Mouse (Mus musculus) liver, embryonic 16.5 days (tissue): ENCODE data around the gene Ranbp10. TPM values are rescaled to one million over a fixed set of nuclear protein-coding genes. Genes with fewer than 3 reads are reported as not detected.

Experiments used
- ATAC-seq: fragments of 200-750 bp; cut with Nextera tagmentation; 2 replicates; pipeline ENCODE4 v1.8.0; 2017; ENCODE audit warnings: low read depth, mild to moderate bottlenecking, moderate number of reproducible peaks, moderate library complexity
- H3K27ac ChIP-seq: fragments of 300-500 bp; sonication (generic); 2 replicates; pipeline ENCODE4 v1.5.1; 2014; ENCODE audit warnings: mild to moderate bottlenecking, low read length
- H3K27me3 ChIP-seq: fragments of 300-500 bp; sonication (generic); 2 replicates; pipeline ENCODE4 v1.6.1; 2014; ENCODE audit warnings: low read depth, low read length, mixed read lengths; ENCODE audit not compliant: control insufficient read depth, insufficient read depth
- H3K36me3 ChIP-seq: fragments of 300-500 bp; sonication (generic); 2 replicates; pipeline ENCODE4 v1.6.1; 2014; ENCODE audit warnings: mild to moderate bottlenecking; ENCODE audit not compliant: control insufficient read depth, insufficient read depth
- H3K4me1 ChIP-seq: fragments of 300-500 bp; sonication (generic); 2 replicates; pipeline ENCODE4 v1.6.1; 2014; ENCODE audit warnings: low read depth, low read length, mixed read lengths; ENCODE audit not compliant: control insufficient read depth
- H3K4me2 ChIP-seq: fragments of 300-500 bp; sonication (generic); 2 replicates; pipeline ENCODE4 v1.6.1; 2014; ENCODE audit warnings: low read depth, low read length, mixed read lengths
- H3K4me3 ChIP-seq: fragments of 300-500 bp; sonication (generic); 2 replicates; pipeline ENCODE4 v1.5.1; 2014; ENCODE audit warnings: low read depth, mild to moderate bottlenecking, low read length
- H3K9ac ChIP-seq: fragments of 300-500 bp; sonication (generic); 2 replicates; pipeline ENCODE4 v1.6.1; 2014; ENCODE audit warnings: low read depth, low read length
- H3K9me3 ChIP-seq: fragments of 300-500 bp; sonication (generic); replicated peaks from 2 replicates; pipeline ENCODE4 v1.6.1; 2016; ENCODE audit warnings: low read length; ENCODE audit not compliant: control insufficient read depth
- WGBS: fragments of 180-500 bp; shearing (Covaris S2); extraction: QIAGEN DNeasy Blood & Tissue Kit; methylation state at CpG from one replicate; pipeline ENCODE4 v1.1.7; 2014; ENCODE audit not compliant: insufficient replicate concordance; 5-methylcytosine and 5-hydroxymethylcytosine counted together
- polyA plus RNA-seq: library from polyadenylated mRNA; unstranded; fragments of >200 nt; fragmentation: Nextera tagmentation; extraction: Ambion mirVana; gene quantifications from 2 replicates; pipeline ENCODE4 v1.2.1, GENCODE M21; 2015

Gene Ranbp10
- polyA plus RNA-seq, 1 experiment from 2014 or later = 50.1 TPM

GRCm38 (mm10) chr8:105758277-105759108, 68.7 kb downstream of the Ranbp10 start, which contains the start of gene Gfod2:
Gfod2 (minus strand) TSS chr8:105758664.
- Histone ChIP-seq H3K4me2 (peak within 1 kb of the TSS; percentile 99), H3K36me3 (no peaks in the 10 kb centered on the region), H3K9me3 (no peaks in the 10 kb centered on the region), H3K27me3 (no peaks in the 10 kb centered on the region), H3K9ac (peak within 1 kb of the TSS; percentile 80), H3K27ac (peak within 1 kb of the TSS; percentile 57), H3K4me3 (peak within 1 kb of the TSS; percentile 93), H3K4me1 (peaks cover 11% of the 10 kb centered on the region)
- peak; percentile 98 for ATAC-seq
- 3% methylated on average over 57 of the region's 57 CpGs for WGBS

DNA sequence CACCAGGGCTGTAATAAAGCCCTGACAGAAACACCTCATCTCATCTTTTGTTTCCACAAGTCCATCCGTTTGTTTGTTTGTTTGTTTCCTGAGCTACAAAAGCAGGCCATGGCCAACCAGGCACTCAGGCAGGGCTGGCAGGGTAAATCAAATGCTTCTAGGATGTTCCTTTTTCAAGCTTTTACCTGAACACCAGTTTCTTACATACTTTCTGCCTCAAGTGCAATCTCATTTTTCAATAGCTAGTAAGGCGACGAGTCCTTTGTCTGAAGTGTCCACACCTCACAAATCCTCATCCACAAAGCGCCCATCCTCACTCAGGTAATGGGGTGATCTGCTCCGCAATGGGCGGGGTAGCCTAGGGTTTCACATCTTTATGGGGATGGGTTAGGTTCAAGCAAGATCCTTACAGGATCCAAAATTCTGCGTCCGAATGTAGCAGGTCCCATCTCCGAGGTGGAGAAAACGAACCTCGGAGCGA, 69.3 kb downstream of the Ranbp10 start:
- 6% methylated on average over 12 of the region's 12 CpGs for WGBS
- H3K4me3 ChIP-seq = peak overlapping the region; percentile 93
- H3K36me3 ChIP-seq = no peaks in the 10 kb centered on the region
- H3K27ac ChIP-seq = peak overlapping the region; percentile 43; the same call in 1 of the 2 replicates
- ATAC-seq = no peak
- peak overlapping the region; percentile 99 for H3K4me2 ChIP-seq
- peaks cover 15% of the 10 kb centered on the region for H3K4me1 ChIP-seq
- H3K9me3 ChIP-seq = no peaks in the 10 kb centered on the region
- peak overlapping the region; percentile 80 for H3K9ac ChIP-seq
- H3K27me3 ChIP-seq = no peaks in the 10 kb centered on the region

- Histone ChIP-seq H3K9me3 (no peaks in the 10 kb centered on the region), H3K4me3 (no peak overlapping the region), H3K9ac (no peak overlapping the region), H3K27ac (no peak overlapping the region), H3K4me1 (peaks cover 15% of the 10 kb centered on the region), H3K4me2 (no peak overlapping the region), H3K36me3 (no peaks in the 10 kb centered on the region), H3K27me3 (no peaks in the 10 kb centered on the region)
- no peak for ATAC-seq
- 63% methylated on average over 2 of the region's 2 CpGs for WGBS
These were observed 72.5 kb downstream of the Ranbp10 start for GRCm38 (mm10) chr8:105754688-105755087.

- Histone ChIP-seq H3K4me2 (no peak overlapping the region), H3K36me3 (no peaks in the 10 kb centered on the region), H3K27me3 (no peaks in the 10 kb centered on the region), H3K9ac (no peak overlapping the region), H3K9me3 (no peaks in the 10 kb centered on the region), H3K27ac (no peak overlapping the region), H3K4me1 (peaks cover 13% of the 10 kb centered on the region), H3K4me3 (no peak overlapping the region)
- WGBS = 76% methylated on average over 2 of the region's 2 CpGs
- no peak for ATAC-seq
These were observed 73.2 kb downstream of the Ranbp10 start for GRCm38 (mm10) chr8:105753916-105754315.

GRCm38 (mm10) chr8:105750606-105751005, 76.5 kb downstream of the Ranbp10 start:
- Histone ChIP-seq H3K27ac (no peak overlapping the region), H3K9me3 (no peaks in the 10 kb centered on the region), H3K36me3 (no peaks in the 10 kb centered on the region), H3K4me1 (peaks cover 6% of the 10 kb centered on the region), H3K4me3 (no peak overlapping the region), H3K27me3 (no peaks in the 10 kb centered on the region), H3K4me2 (no peak overlapping the region), H3K9ac (no peak overlapping the region)
- peak; percentile 16; the same call in 1 of the 2 replicates for ATAC-seq
- 36% methylated on average over 11 of the region's 11 CpGs for WGBS

DNA sequence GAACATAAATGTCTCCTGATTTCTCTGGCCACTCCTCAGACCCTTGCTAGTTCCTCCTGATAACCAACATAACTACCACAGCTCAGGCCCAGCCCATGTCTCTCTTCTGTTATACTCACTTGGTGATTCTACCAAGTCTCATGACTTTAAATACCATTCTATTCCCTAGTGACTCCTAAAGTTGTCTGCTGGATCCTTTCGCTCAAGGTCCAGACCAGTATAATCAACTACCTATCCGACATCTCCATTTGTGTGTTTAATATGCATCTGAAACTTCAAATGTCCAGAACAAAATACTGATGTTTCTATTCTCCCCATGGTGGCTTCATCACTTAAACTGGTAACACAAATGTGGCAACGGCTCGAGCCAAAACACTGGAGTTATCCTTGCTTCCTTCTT, 83.8 kb downstream of the Ranbp10 start:
- WGBS = 71% methylated on average over 4 of the region's 4 CpGs

GRCm38 (mm10) chr8:105739216-105739615, 87.9 kb downstream of the Ranbp10 start:
- Histone ChIP-seq H3K4me3 (no peak overlapping the region), H3K9ac (no peak overlapping the region), H3K36me3 (no peaks in the 10 kb centered on the region), H3K4me1 (no peaks in the 10 kb centered on the region), H3K4me2 (no peak overlapping the region), H3K9me3 (no peaks in the 10 kb centered on the region), H3K27ac (no peak overlapping the region), H3K27me3 (no peaks in the 10 kb centered on the region)
- ATAC-seq = no peak
- WGBS = 67% methylated on average over 5 of the region's 5 CpGs

More for the DNA sequence above, 83.8 kb downstream of the Ranbp10 start:
- no peak overlapping the region for H3K4me2 ChIP-seq
- H3K27ac ChIP-seq = no peak overlapping the region
- H3K4me3 ChIP-seq = no peak overlapping the region
- no peak for ATAC-seq
- no peaks in the 10 kb centered on the region for H3K9me3 ChIP-seq
- H3K4me1 ChIP-seq = no peaks in the 10 kb centered on the region; the same call in 1 of the 2 replicates
- no peak overlapping the region for H3K9ac ChIP-seq
- H3K36me3 ChIP-seq = no peaks in the 10 kb centered on the region
- H3K27me3 ChIP-seq = no peaks in the 10 kb centered on the region

GRCm38 (mm10) chr8:105732186-105732585, 95.0 kb downstream of the Ranbp10 start:
- Histone ChIP-seq H3K4me2 (no peak overlapping the region), H3K27ac (no peak overlapping the region), H3K4me1 (peaks cover 3% of the 10 kb centered on the region), H3K36me3 (no peaks in the 10 kb centered on the region), H3K4me3 (no peak overlapping the region), H3K27me3 (no peaks in the 10 kb centered on the region), H3K9ac (no peak overlapping the region), H3K9me3 (no peaks in the 10 kb centered on the region)
- WGBS = 34% methylated on average over 5 of the region's 5 CpGs
- ATAC-seq = no peak
